ENCODE assay signal across 26 mouse cellular contexts in the genomic region with DNA sequence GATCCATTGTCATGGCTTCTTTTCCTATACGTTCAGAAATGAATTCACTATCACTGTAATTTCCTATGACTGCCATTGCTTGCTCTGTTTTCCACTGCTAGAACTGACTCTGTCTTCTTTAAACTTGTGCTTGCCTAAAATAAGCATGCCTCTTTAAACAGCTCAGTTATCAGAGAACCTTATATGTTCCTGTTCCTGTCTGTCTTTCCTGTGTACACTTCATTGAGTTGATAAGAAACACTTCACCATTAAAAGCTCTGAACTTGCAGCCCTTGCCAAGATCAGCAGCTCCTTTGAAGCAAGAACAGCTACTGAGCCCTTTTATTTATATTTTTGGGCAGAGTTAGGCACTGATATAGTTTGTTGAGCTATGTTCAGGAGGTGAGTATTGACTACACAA. TPM values are rescaled to one million over a fixed set of nuclear protein-coding genes. Genes with fewer than 3 reads are reported as not detected.
DNase-seq lines count a peak whose midpoint lies in the region; ATAC-seq and TF ChIP-seq lines count a peak whose summit lies in the region.
"Had no signal": no experiment of that assay in that cellular context is flagged by ENCODE, and none has a peak within 500 bp of the region (broad histone marks: within the 10 kb centered on the region; RNA-seq: fewer than 3 reads in every experiment).

No protein-coding gene starts in this region.

- no peak overlapping the region for H3K9ac ChIP-seq in heart, embryonic 13.5 days
- H3K9ac ChIP-seq in stomach, embryonic 14.5 days (replicated peaks; ENCODE audit: low read depth, low read length) = no peak overlapping the region
- no peak overlapping the region for H3K9ac ChIP-seq in stomach, postnatal 0 days (ENCODE audit: low read length)
- H3K9ac ChIP-seq: forebrain, embryonic 13.5 days; forebrain, postnatal 0 days; hindbrain, embryonic 12.5 days had no signal

- peaks cover 10% of the 10 kb centered on the region for H3K4me1 ChIP-seq in heart, embryonic 13.5 days
- H3K4me1 ChIP-seq in stomach, embryonic 14.5 days (ENCODE audit: control insufficient read depth, insufficient read depth, low read length) = no peaks in the 10 kb centered on the region
- H3K4me1 ChIP-seq in stomach, postnatal 0 days (replicated peaks; ENCODE audit: control insufficient read depth, insufficient read depth) = no peaks in the 10 kb centered on the region
- H3K4me1 ChIP-seq: embryonic facial prominence, embryonic 10.5 days; forebrain, embryonic 13.5 days; hindbrain, embryonic 12.5 days had no signal

- TF ChIP-seq EP300 in stomach, postnatal 0 days (optimal IDR thresholded peaks at IDR 0.05) = no peak

- DNase-seq in heart, adult 18-20 months = peak; percentile 2 to 12
- no peak for DNase-seq in heart, adult 11 months
- no peak for DNase-seq in heart, postnatal 36 days
- no peak for DNase-seq in stomach, postnatal 0 days (ENCODE audit: low spot score)
- no peak for DNase-seq in left cerebral cortex, adult 18-20 months (ENCODE audit: low spot score in 2 of 2)
- DNase-seq in kidney, postnatal 25 days = no peak
- DNase-seq: adrenal gland, adult 2 months; adrenal gland, postnatal 25 days; cerebellum, adult 18-20 months; cerebellum, adult 9-11 months; cerebellum, postnatal 36 days; forebrain, postnatal 0 days; gastrocnemius, adult 2 months; gastrocnemius, postnatal 25 days; kidney, adult 11 months; kidney, adult 9 months had no signal

- intact Hi-C loops in heart, postnatal 36 days (cut with DNase I) = no loop called here

- H3K4me2 ChIP-seq in heart, embryonic 13.5 days = no peak overlapping the region
- no peak overlapping the region for H3K4me2 ChIP-seq in stomach, embryonic 14.5 days (replicated peaks; ENCODE audit: low read depth, low read length)
- H3K4me2 ChIP-seq in stomach, postnatal 0 days (replicated peaks; ENCODE audit: low read depth) = no peak overlapping the region
- H3K4me2 ChIP-seq: forebrain, embryonic 13.5 days; hindbrain, embryonic 12.5 days had no signal

- H3K27me3 ChIP-seq in heart, embryonic 13.5 days (replicated peaks) = no peaks in the 10 kb centered on the region
- H3K27me3 ChIP-seq in stomach, embryonic 14.5 days (ENCODE audit: control insufficient read depth, insufficient read depth, low read length) = no peaks in the 10 kb centered on the region
- no peaks in the 10 kb centered on the region for H3K27me3 ChIP-seq in stomach, postnatal 0 days (ENCODE audit: control insufficient read depth, insufficient read depth, low read length)
- H3K27me3 ChIP-seq: forebrain, embryonic 13.5 days; hindbrain, embryonic 12.5 days had no signal

- TF ChIP-seq CTCF in stomach, postnatal 0 days (IDR thresholded peaks at IDR 0.05; ENCODE audit: low read depth) = no peak

- peak overlapping the region; percentile 84 for H3K27ac ChIP-seq in heart, embryonic 13.5 days (replicated peaks)
- no peak overlapping the region for H3K27ac ChIP-seq in stomach, embryonic 14.5 days (ENCODE audit: low read length)
- no peak overlapping the region for H3K27ac ChIP-seq in stomach, postnatal 0 days (replicated peaks)
- H3K27ac ChIP-seq: embryonic facial prominence, embryonic 10.5 days; forebrain, embryonic 13.5 days; gastrocnemius, adult 2 months; hindbrain, embryonic 12.5 days had no signal

- WGBS in heart, embryonic 13.5 days = 15% methylated on average over 1 of the region's 1 CpGs
- 36% methylated on average over 1 of the region's 1 CpGs for WGBS in stomach, embryonic 14.5 days
- 31% methylated on average over 1 of the region's 1 CpGs for WGBS in stomach, postnatal 0 days

- ATAC-seq in heart, embryonic 13.5 days (ENCODE audit: extremely low read depth, insufficient number of reproducible peaks, low FRiP score, low TSS enrichment) = no peak
- ATAC-seq in stomach, embryonic 14.5 days (ENCODE audit: insufficient number of reproducible peaks, insufficient read depth, low FRiP score, low read depth) = peak; percentile 74
- ATAC-seq in stomach, postnatal 0 days (ENCODE audit: low FRiP score, low TSS enrichment) = no peak; the same call in 1 of the 2 replicates
- ATAC-seq: forebrain, embryonic 13.5 days; forebrain, postnatal 0 days; hindbrain, embryonic 16.5 days; inflammation-experienced regulatory T-cells, adult 6 months had no signal

- H3K4me3 ChIP-seq in heart, embryonic 13.5 days = no peak overlapping the region
- H3K4me3 ChIP-seq in stomach, embryonic 14.5 days (ENCODE audit: low read depth, low read length) = no peak overlapping the region
- H3K4me3 ChIP-seq in stomach, postnatal 0 days (ENCODE audit: low read depth, low read length) = no peak overlapping the region
- H3K4me3 ChIP-seq: embryonic facial prominence, embryonic 10.5 days; forebrain, embryonic 13.5 days; gastrocnemius, adult 2 months; hindbrain, embryonic 12.5 days had no signal

- H3K36me3 ChIP-seq in heart, embryonic 13.5 days = no peaks in the 10 kb centered on the region
- H3K36me3 ChIP-seq in stomach, embryonic 14.5 days (ENCODE audit: control insufficient read depth, insufficient read depth, low read length) = no peaks in the 10 kb centered on the region
- H3K36me3 ChIP-seq in stomach, postnatal 0 days (ENCODE audit: control insufficient read depth, insufficient read depth, low read length) = no peaks in the 10 kb centered on the region
- H3K36me3 ChIP-seq: embryonic facial prominence, embryonic 10.5 days; hindbrain, embryonic 12.5 days had no signal

- H3K9me3 ChIP-seq in heart, embryonic 13.5 days = no peaks in the 10 kb centered on the region
- H3K9me3 ChIP-seq in stomach, embryonic 14.5 days (ENCODE audit: control insufficient read depth, low read depth, low read length) = no peaks in the 10 kb centered on the region
- no peaks in the 10 kb centered on the region for H3K9me3 ChIP-seq in stomach, postnatal 0 days (ENCODE audit: control insufficient read depth, low read length)
- H3K9me3 ChIP-seq: embryonic facial prominence, embryonic 10.5 days; hindbrain, embryonic 12.5 days had no signal

RNA-seq across cellular contexts. Expression of gene Mug1, which starts 10.0 kb away (rescaled TPM):
- not detected for total RNA-seq in heart, adult 18-20 months (2021)
- 0.11 and 0.21 TPM in 2 replicates for polyA plus RNA-seq in heart, embryonic 13.5 days (2015; fragmentation: Nextera tagmentation; extraction: Ambion mirVana)
- total RNA-seq in heart, postnatal 36 days (2021) = not detected
- not detected in 2 replicates for polyA plus RNA-seq in stomach, embryonic 14.5 days (2014; fragmentation: Nextera tagmentation; extraction: Ambion mirVana)
- not detected in 2 replicates for polyA plus RNA-seq in stomach, postnatal 0 days (2015; fragmentation: Nextera tagmentation; extraction: Ambion mirVana)
- not detected for total RNA-seq in left cerebral cortex, adult 18-20 months (2021)
- total RNA-seq: forebrain, postnatal 0 days; gastrocnemius, adult 2 months; gastrocnemius, postnatal 25 days; granulocyte monocyte progenitor cell, adult 5-6 weeks had no signal
- polyA plus RNA-seq: C2C12; embryonic facial prominence, embryonic 10.5 days; embryonic facial prominence, embryonic 14.5 days; forebrain, embryonic 13.5 days; forebrain, postnatal 0 days; hindbrain, embryonic 12.5 days; hindbrain, embryonic 16.5 days; inflammation-experienced regulatory T-cells, adult 6 months had no signal

Comparison
In these comparisons a context has a peak if more than half of its experiments do, and no peak if none do; other contexts are left out.
1. DNase-seq: peak in heart, adult 18-20 months (2 of 2); none in heart, adult 11 months (single experiment), heart, postnatal 36 days (0 of 2), stomach, postnatal 0 days (single experiment), left cerebral cortex, adult 18-20 months (0 of 2) and kidney, postnatal 25 days (0 of 2).